Mouse (Mus musculus): ENCODE data around the gene Snx15.

Snx15 gene

DNA sequence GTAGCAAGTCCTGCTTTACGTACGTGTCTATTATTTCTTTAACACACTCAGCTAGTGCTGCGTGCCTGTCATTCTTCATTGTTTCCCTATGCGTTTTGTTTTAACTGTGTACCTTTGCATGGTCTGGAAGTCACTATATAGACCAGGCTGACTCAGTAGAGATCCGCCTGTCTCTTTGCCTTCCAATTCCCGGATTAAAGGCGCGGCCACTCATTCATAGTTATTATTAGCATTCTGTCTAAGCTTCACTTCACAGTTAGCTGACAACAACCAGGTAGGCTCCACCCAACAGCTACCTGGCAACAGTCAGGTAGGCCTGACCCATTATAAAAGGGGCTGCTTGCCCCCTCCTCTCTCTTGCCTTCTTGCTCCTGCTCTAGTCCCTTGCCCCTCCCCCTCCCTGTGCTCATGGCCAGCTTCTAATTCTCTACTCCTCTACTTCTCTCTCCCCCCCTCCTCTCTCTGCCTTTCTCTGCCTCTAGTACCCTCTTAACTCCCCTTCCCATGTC, 9.4 kb downstream of the Snx15 start:
- DNase-seq = peak; percentile 62

GRCm38 (mm10) chr19:6117986-6118676, 10.0 kb downstream of the Snx15 start, which contains the start of gene Sac3d1:
Sac3d1 (minus strand) TSS chr19:6118650.
- peak; percentile 89 for DNase-seq

- DNase-seq = peak; percentile 49
These were observed 10.6 kb downstream of the Snx15 start for GRCm38 (mm10) chr19:6117346-6117985.

GRCm38 (mm10) chr19:6116113-6116850, 11.8 kb downstream of the Snx15 start:
- DNase-seq = peak; percentile 60

GRCm38 (mm10) chr19:6113116-6113515, 15.0 kb downstream of the Snx15 start:
- DNase-seq = no peak

DNA sequence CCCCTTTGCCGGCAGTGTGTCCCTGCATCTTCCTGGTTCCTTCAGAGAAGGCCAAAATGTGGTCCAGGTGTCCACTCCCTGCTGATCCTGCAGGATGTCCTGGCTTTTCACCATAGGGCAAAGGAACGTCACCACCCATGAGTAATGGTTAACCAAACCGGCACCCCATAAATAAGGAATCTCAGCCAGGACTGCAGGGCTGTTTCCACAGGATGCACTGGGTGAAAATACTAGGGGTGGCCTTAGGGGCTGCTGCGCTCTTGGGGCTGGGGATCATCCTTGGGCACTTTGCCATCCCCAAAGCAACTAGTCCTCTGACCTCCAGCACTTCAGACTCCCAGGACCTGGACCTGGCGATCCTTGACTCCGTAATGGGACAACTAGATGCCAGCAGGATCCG, 22.5 kb downstream of the Snx15 start, which contains the start of gene Naaladl1:
TSS of gene Naaladl1 (plus strand) at position 197 of the 400 bp plus-strand sequence.
- DNase-seq = no peak

GRCm38 (mm10) chr19:6104476-6104875, 23.6 kb downstream of the Snx15 start:
- DNase-seq = no peak

DNA sequence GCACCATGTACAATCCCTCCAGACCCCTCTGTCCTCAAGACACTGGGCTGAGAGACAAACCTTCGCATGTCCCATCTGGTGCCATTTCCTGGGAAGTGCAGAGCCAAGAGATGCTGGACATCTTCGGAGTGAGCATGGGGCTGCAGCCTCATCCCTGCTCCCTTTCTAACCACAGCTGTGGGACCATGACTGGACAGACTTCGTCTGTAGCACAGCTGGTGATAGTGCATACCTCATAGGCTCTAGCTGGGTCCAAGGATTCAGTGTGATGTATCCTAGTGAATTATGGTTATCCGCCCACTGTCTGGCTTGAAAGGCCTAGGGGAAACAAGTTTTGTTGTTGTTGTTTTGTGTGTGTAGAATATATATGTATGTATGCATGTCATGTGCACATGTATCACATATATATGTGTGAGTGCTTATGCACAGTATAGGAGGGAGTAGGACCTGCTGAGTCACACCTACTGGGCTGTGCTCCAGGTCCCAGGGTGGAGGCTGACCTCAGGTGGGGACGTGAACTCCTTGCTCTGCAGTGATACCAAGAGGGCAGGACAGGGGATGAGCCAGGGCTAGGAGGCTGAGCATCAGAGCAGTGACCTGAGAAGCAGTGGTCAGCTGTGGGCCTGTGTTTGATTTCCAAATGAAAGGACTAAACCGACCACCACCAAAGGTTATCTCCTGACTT, 25.8 kb downstream of the Snx15 start:
- no peak for DNase-seq

DNA sequence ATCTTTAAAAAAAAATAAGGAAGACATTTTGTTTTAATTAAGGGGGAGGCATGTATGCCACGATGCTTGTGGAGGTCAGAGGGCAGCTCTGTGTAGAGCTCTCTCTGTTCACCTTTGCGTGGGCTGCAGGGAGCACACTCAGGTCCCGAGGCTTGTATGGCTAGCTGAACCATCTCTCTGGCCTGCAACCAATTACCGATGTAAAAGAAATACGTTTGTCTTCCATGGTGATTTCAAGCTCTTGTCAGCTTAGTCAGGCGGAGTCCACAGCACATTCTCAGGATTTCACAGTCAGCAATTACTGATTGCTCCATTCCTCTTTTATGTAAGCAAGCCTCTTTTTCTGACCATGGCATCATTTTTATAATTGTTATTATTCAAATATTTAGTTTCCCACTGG, 26.9 kb downstream of the Snx15 start:
- DNase-seq = no peak

- no peak for DNase-seq
These were observed 30.3 kb downstream of the Snx15 start for GRCm38 (mm10) chr19:6097847-6098246.

GRCm38 (mm10) chr19:6094119-6094518, 34.0 kb downstream of the Snx15 start, which contains the start of gene AC131692.1:
AC131692.1 (plus strand) TSS chr19:6094419.
- DNase-seq = no peak

DNA sequence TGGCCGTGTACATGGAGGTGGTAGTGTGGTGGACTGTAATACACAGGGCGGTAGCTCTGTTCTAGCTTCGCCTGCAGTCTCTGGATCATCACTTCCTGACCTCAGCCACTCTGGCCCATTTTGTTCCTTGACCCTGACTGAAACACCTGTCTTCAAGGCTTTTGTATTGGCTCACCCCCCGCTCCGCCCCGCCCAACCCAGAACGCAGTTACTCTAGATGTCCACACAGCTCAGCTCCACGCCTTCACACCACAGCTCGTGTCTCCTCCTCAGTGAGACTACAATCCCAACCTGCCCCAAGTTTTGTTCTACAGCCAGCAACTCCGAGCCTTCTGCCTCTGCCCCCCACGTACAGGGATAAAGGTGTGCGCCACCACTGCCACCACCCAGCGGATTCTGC, 39.3 kb downstream of the Snx15 start:
- DNase-seq = no peak

DNA sequence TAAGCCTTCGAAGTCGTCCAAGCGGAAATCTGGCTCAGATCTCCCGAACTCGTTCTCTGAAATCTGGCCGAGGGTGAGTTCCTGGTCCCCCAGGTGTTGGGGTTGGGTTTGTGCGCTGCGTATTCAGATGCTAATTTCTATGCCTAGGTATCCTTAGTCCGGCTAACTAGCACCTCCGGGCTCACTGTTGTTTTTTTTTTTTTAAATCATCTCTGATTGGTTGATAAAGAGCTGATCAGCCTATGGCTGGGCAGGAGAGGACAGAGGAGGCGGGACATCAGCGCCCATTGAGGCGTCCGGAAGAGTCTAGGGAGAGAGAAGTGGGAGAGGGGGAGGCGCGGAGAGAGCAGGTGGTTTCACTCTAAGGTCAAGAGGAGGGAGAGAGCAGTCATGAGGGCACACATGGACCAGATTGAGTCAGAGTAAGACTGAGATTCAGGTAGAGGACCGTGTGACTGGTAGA, 42.7 kb downstream of the Snx15 start:
- DNase-seq = peak; percentile 21

- peak; percentile 98 for DNase-seq
These were observed 43.4 kb downstream of the Snx15 start, which contains the start of the genes Zfpl1 and Cdca5 for GRCm38 (mm10) chr19:6084478-6085248. Zfpl1 (minus strand) TSS chr19:6084956. Cdca5 (plus strand) TSS chr19:6084983.

- DNase-seq = peak; percentile 13
These were observed 45.9 kb downstream of the Snx15 start, which contains the start of gene Gm28374 for GRCm38 (mm10) chr19:6082156-6082555. Gm28374 (minus strand) TSS chr19:6082256.

- peak; percentile 23 for DNase-seq
These were observed 48.1 kb downstream of the Snx15 start, which contains the start of gene Tmem262 for GRCm38 (mm10) chr19:6079983-6080480. Tmem262 (plus strand) TSS chr19:6080033.

DNA sequence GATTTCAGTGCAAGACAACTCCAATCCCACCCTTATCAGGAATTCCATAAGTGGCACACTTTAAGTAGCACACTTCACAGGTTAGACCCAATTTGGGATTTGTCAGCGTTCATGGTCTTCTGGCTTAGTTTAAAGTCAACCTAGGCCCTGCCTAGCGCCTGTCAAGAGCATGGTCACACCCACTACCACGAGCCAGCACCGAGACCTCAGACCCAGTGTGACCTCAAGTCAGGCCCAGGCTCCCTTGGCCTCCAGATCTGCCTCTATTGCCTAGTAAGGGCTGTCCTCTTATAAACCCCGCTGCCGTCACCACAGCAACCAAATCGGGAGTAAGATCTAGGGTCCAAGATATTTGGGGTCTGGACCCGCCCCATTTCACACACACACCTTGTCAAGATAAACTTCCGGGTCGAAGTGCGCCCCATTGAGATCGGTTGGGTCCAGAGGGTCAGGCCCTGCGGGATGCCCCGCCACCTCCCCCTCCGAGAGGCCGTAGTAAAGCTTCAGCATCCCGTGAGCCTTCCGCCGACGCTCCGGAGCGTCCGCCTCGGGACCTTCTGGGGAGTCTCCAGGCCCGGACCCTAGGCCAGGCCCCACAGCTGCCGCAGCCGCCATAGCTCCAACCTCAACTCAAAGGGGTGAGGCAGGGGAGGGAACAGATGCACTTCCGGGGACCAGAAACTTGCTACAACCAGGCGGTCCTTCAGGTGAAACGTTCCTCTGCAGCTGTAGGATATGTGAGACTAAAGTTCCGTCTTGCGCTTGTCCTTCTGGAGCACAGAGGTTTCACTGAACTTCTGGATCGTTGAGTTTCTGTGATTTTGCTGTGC, 51.3 kb downstream of the Snx15 start, which contains the start of gene Vps51:
TSS of gene Vps51 (minus strand) at position 668 of the 830 bp plus-strand sequence.
- DNase-seq = peak; percentile 90

DNA sequence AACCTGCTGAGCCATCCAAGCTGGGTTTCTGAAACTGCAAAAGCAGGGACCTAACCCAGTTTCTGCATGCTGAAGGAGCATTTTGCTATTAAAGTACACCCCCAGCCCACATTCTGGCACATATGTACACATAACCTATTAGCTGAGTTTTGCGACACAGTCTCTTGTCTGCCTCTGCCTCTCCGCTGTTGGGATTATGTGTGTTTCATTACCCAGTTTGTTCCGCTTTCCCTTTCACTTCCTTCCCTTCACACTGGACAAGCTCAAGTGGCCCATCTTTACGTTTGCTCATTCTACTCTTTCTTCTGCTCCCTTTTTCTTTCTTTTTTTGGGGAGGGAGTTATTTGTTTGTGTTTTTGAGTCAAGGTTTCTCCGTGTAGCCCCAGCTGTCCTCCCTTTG, 54.2 kb downstream of the Snx15 start:
- DNase-seq = no peak

DNA sequence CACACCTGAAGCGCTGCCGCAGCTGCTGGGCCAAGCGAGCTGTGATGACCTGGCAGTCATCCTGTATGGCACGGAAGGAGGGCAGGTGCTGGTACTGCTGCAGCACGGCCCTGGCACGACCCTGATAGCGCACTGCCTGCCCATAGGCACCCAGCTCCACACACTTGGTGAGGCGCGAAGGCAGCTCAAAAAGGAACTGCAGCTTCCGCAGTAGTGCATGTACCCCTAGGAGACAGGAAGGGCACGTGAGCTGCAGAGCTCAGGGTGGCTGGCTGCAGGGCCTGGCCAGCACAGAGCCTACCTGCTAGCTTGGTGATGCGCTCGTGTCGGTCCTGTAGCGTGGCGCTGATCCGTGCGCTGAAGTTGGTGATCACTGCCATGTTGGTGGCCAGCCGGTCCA, 56.8 kb downstream of the Snx15 start:
- no peak for DNase-seq

GRCm38 (mm10) chr19:6070571-6071250, 57.4 kb downstream of the Snx15 start:
- no peak for DNase-seq

All from cerebellum, adult 9-10 months (tissue).